ENCODE assay signal across 10 mouse cellular contexts in the genomic region with DNA sequence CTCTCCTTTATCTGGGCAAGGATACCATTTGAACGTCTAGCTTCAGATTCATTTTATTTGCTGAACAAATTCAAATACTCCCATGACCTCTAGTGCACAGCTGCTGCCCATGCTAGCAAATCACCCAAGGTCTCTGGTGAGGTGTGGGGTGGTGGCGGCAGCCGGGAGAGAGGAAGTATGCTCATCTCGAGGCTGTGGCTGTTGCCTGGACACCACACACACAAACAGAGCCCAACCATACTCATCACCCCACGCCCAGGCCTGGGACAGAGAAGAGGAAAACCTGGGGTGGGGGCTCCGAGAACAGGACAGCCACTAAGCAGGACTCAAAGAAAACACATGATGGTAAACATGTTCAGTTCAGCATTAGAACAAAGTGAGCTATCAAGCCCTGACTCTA. TPM values are rescaled to one million over a fixed set of nuclear protein-coding genes. Genes with fewer than 3 reads are reported as not detected.
DNase-seq lines count a peak whose midpoint lies in the region; TF ChIP-seq lines count a peak whose summit lies in the region.
"Had no signal": no experiment of that assay in that cellular context is flagged by ENCODE, and none has a peak within 500 bp of the region (broad histone marks: within the 10 kb centered on the region; RNA-seq: fewer than 3 reads in every experiment).

No protein-coding gene starts in this region.

- H3K4me1 ChIP-seq in kidney, adult 2 months (ENCODE audit: control insufficient read depth, insufficient read depth, low read length) = peaks cover 8% of the 10 kb centered on the region
- H3K4me1 ChIP-seq: midbrain, embryonic 12.5 days had no signal

- H3K27me3 ChIP-seq in kidney, adult 2 months (replicated peaks; ENCODE audit: control insufficient read depth, insufficient read depth, low read length) = no peaks in the 10 kb centered on the region
- H3K27me3 ChIP-seq: kidney, embryonic 15.5 days; midbrain, embryonic 12.5 days had no signal

- H3K36me3 ChIP-seq in kidney, adult 2 months (ENCODE audit: control insufficient read depth, insufficient read depth, low read length) = no peaks in the 10 kb centered on the region; the same call in 1 of the 2 replicates

- no peak overlapping the region for H3K27ac ChIP-seq in kidney, adult 2 months (ENCODE audit: insufficient read depth, low read depth, low read length)
- H3K27ac ChIP-seq: kidney, embryonic 15.5 days; midbrain, embryonic 12.5 days had no signal

- DNase-seq in adrenal gland, adult 8-10 months = peak; percentile 47
- DNase-seq in adrenal gland, postnatal 25 days = no peak
- DNase-seq in Muller cell, postnatal 12 days (ENCODE audit: inconsistent ontology term) = peak; percentile 9
- DNase-seq in heart, postnatal 36 days = peak; percentile 44 to 47
- DNase-seq in lung, postnatal 4 days = peak; percentile 63 to 73
- DNase-seq in cerebellum, adult 9-10 months = no peak
- DNase-seq in urinary bladder, postnatal 25 days (ENCODE audit: low spot score) = no peak
- no peak for DNase-seq in kidney, adult 2 months

- intact Hi-C loops in heart, postnatal 36 days (cut with DNase I) = no loop called here

- TF ChIP-seq CTCF in kidney, adult 2 months (conservative IDR thresholded peaks at IDR 0.05; ENCODE audit: insufficient read depth, insufficient read length, low read depth, low read length) = no peak

- H3K4me3 ChIP-seq in kidney, adult 2 months (ENCODE audit: insufficient read depth, low read depth, low read length) = no peak overlapping the region
- H3K4me3 ChIP-seq: kidney, embryonic 15.5 days; midbrain, embryonic 12.5 days had no signal

- WGBS in kidney, adult 2 months = 32% methylated on average over 6 of the region's 6 CpGs

- no peak for TF ChIP-seq POLR2A in kidney, adult 2 months (IDR thresholded peaks at IDR 0.05; ENCODE audit: low read depth, low read length)

RNA-seq across cellular contexts. Expression of a gene that starts 11.5 kb away (rescaled TPM):
- total RNA-seq in adrenal gland, adult 8-10 months (2022) = 100 to 1,000 TPM in 1 of 4 experiments, 10 to 100 TPM in 3; 97.9 to 103 (median 98.5) TPM
- 98.1 and 99.6 TPM in 2 replicates for total RNA-seq in adrenal gland, postnatal 25 days (2021)
- 10 to 100 TPM; 72.1 to 73.7 TPM for total RNA-seq in heart, postnatal 36 days (2021)
- 103 and 109 TPM in 2 replicates for polyA plus RNA-seq in kidney, adult 2 months (2012; rRNA removed)

RNA-seq across cellular contexts. Expression of a gene that starts 16.1 kb away (rescaled TPM):
- total RNA-seq in adrenal gland, adult 8-10 months (2022) = 10 to 100 TPM in 2 of 4 experiments, 1 to 10 TPM in 2; 6.6 to 14.2 (median 9.5) TPM
- total RNA-seq in adrenal gland, postnatal 25 days (2021) = 9.3 and 10.2 TPM in 2 replicates
- 1 to 10 TPM; 4.2 to 5.1 TPM for total RNA-seq in heart, postnatal 36 days (2021)
- polyA plus RNA-seq in kidney, adult 2 months (2012; rRNA removed) = 83.0 and 86.5 TPM in 2 replicates

RNA-seq across cellular contexts. Expression of a gene that starts 37.6 kb away (rescaled TPM):
- total RNA-seq in adrenal gland, adult 8-10 months (2022) = 10 to 100 TPM; 43.1 to 66.5 (median 50.5) TPM
- 42.2 and 47.8 TPM in 2 replicates for total RNA-seq in adrenal gland, postnatal 25 days (2021)
- 10 to 100 TPM; 27.2 to 34.7 TPM for total RNA-seq in heart, postnatal 36 days (2021)
- polyA plus RNA-seq in kidney, adult 2 months (2012; rRNA removed) = 36.6 and 39.4 TPM in 2 replicates

RNA-seq across cellular contexts. Expression of a gene that starts 43.1 kb away (rescaled TPM):
- 1 to 10 TPM; 4.2 to 8.0 (median 7.4) TPM for total RNA-seq in adrenal gland, adult 8-10 months (2022)
- 4.2 and 6.5 TPM in 2 replicates for total RNA-seq in adrenal gland, postnatal 25 days (2021)
- 1 to 10 TPM; 1.2 TPM for total RNA-seq in heart, postnatal 36 days (2021)
- polyA plus RNA-seq in kidney, adult 2 months (2012; rRNA removed) = 1.7 and 2.3 TPM in 2 replicates

RNA-seq across cellular contexts. Expression of a gene that starts 43.5 kb away (rescaled TPM):
- total RNA-seq in adrenal gland, adult 8-10 months (2022) = not detected
- not detected in 2 replicates for total RNA-seq in adrenal gland, postnatal 25 days (2021)
- total RNA-seq in heart, postnatal 36 days (2021) = not detected
- 0.22 and 0.24 TPM in 2 replicates for polyA plus RNA-seq in kidney, adult 2 months (2012; rRNA removed)

Comparison
In these comparisons a context has a peak if more than half of its experiments do, and no peak if none do; other contexts are left out.
1. DNase-seq: peak in adrenal gland, adult 8-10 months (single experiment), Muller cell, postnatal 12 days (single experiment), heart, postnatal 36 days (2 of 2) and lung, postnatal 4 days (2 of 2); none in adrenal gland, postnatal 25 days (single experiment), cerebellum, adult 9-10 months (single experiment), urinary bladder, postnatal 25 days (single experiment) and kidney, adult 2 months (single experiment).